Mouse (Mus musculus): Measurements from ENCODE around the gene Eid1.

- no peak for TF ChIP-seq HCFC1 (IDR thresholded peaks at IDR 0.05; ENCODE audit: borderline replicate concordance, insufficient read depth, low read length)
- TF ChIP-seq MAFK (IDR thresholded peaks at IDR 0.05; ENCODE audit: insufficient read depth, low read depth, low read length) = no peak
- no peak for TF ChIP-seq CHD2 (IDR thresholded peaks at IDR 0.05; ENCODE audit: low read depth, low read length)
- no peak for TF ChIP-seq ZNF384 (IDR thresholded peaks at IDR 0.05; ENCODE audit: low read depth, low read length)
- no peak for TF ChIP-seq ZC3H11A (IDR thresholded peaks at IDR 0.05; ENCODE audit: borderline replicate concordance, low read depth, low read length)
These were observed 48.7 kb upstream of the Eid1 start for GRCm38 (mm10) chr2:125624127-125624685.

Data from ES-E14 (cell line).